Mouse (Mus musculus): ENCODE data around the gene Mnat1. TPM values are rescaled to one million over a fixed set of nuclear protein-coding genes. Genes with fewer than 3 reads are reported as not detected.

The Mnat1 gene
- total and polyA plus RNA-seq, 2 experiments from 2014 or later, result 13.2 to 16.1 TPM

GRCm38 (mm10) chr12:73308711-73309110 lies 185.2 kb downstream of the Mnat1 start:
- DNase-seq (ENCODE audit: low spot score) (no peak), ATAC-seq (ENCODE audit: low FRiP score) (no peak)
- no peaks in the 10 kb centered on the region for H3K27me3 ChIP-seq (ENCODE audit: insufficient read depth, low read length)
- H3K4me1 ChIP-seq (ENCODE audit: insufficient read depth, low read length), result no peaks in the 10 kb centered on the region
- H3K9me3 ChIP-seq (ENCODE audit: low read length), result no peaks in the 10 kb centered on the region
- no peak overlapping the region for H3K9ac ChIP-seq (replicated peaks; ENCODE audit: low read length, poor library complexity, severe bottlenecking)
- H3K4me3 ChIP-seq (ENCODE audit: low read depth, low read length), result no peak overlapping the region
- 89% methylated on average over 2 of the region's 2 CpGs for WGBS
- H3K27ac ChIP-seq (ENCODE audit: low read depth, low read length), result no peak overlapping the region
- no peak overlapping the region for H3K4me2 ChIP-seq (ENCODE audit: low read depth, low read length, poor library complexity, severe bottlenecking)
- H3K36me3 ChIP-seq (ENCODE audit: insufficient read depth, low read length), result 0 out of 2 replicates have a peak, but pooled peaks cover 5% of the 10 kb centered on the region
- no peak for TF ChIP-seq CTCF (IDR thresholded peaks at IDR 0.05)

- WGBS, result 91% methylated on average over 7 of the region's 7 CpGs
Observed at GRCm38 (mm10) chr12:73317706-73318686, 194.5 kb downstream of the Mnat1 start.

More at GRCm38 (mm10) chr12:73317706-73318686, 194.5 kb downstream of the Mnat1 start:
- H3K9ac ChIP-seq (replicated peaks; ENCODE audit: low read length, poor library complexity, severe bottlenecking), result no peak overlapping the region
- DNase-seq (ENCODE audit: low spot score) (no peak), ATAC-seq (ENCODE audit: low FRiP score) (no peak)
- H3K4me2 ChIP-seq (ENCODE audit: low read depth, low read length, poor library complexity, severe bottlenecking), result no peak overlapping the region
- no peaks in the 10 kb centered on the region for H3K4me1 ChIP-seq (ENCODE audit: insufficient read depth, low read length)
- no peak for TF ChIP-seq CTCF (IDR thresholded peaks at IDR 0.05)
- H3K4me3 ChIP-seq (ENCODE audit: low read depth, low read length), result no peak overlapping the region
- no peak overlapping the region for H3K27ac ChIP-seq (ENCODE audit: low read depth, low read length)
- no peaks in the 10 kb centered on the region for H3K27me3 ChIP-seq (ENCODE audit: insufficient read depth, low read length)
- no peaks in the 10 kb centered on the region for H3K36me3 ChIP-seq (ENCODE audit: insufficient read depth, low read length)
- H3K9me3 ChIP-seq (ENCODE audit: low read length), result no peaks in the 10 kb centered on the region

Other genes with a start within 250 kb of the Mnat1 start
- gene Six6, start 183.8 kb upstream of the Mnat1 start, total RNA-seq (2014; rRNA removed), result 0.11 TPM in 1 of 2 replicates, not detected in the other
- gene Six6, start 183.8 kb upstream of the Mnat1 start, polyA plus RNA-seq (2015; fragmentation: Nextera tagmentation; extraction: Ambion mirVana), result 1.2 and 3.8 TPM in 2 replicates
- gene 4930447C04Rik, start 182.9 kb upstream of the Mnat1 start, total RNA-seq (2014; rRNA removed), result 7.6 and 9.9 TPM in 2 replicates
- gene 4930447C04Rik, start 182.9 kb upstream of the Mnat1 start, polyA plus RNA-seq (2015; fragmentation: Nextera tagmentation; extraction: Ambion mirVana), result 7.8 and 8.9 TPM in 2 replicates
- 0.44 and 1.3 TPM in 2 replicates for gene Six1, start 69.8 kb upstream of the Mnat1 start, total RNA-seq (2014; rRNA removed)
- gene Six1, start 69.8 kb upstream of the Mnat1 start, polyA plus RNA-seq (2015; fragmentation: Nextera tagmentation; extraction: Ambion mirVana), result 0.55 and 0.68 TPM in 2 replicates
- 0.38 and 0.66 TPM in 2 replicates for gene Six4, start 10.3 kb upstream of the Mnat1 start, total RNA-seq (2014; rRNA removed)
- 0.10 and 0.16 TPM in 2 replicates for gene Six4, start 10.3 kb upstream of the Mnat1 start, polyA plus RNA-seq (2015; fragmentation: Nextera tagmentation; extraction: Ambion mirVana)
- gene Trmt5, start 163.0 kb downstream of the Mnat1 start, total RNA-seq (2014; rRNA removed), result 9.4 and 12.2 TPM in 2 replicates
- 13.4 and 15.9 TPM in 2 replicates for gene Trmt5, start 163.0 kb downstream of the Mnat1 start, polyA plus RNA-seq (2015; fragmentation: Nextera tagmentation; extraction: Ambion mirVana)
- gene Slc38a6, start 163.1 kb downstream of the Mnat1 start, total RNA-seq (2014; rRNA removed), result 24.6 and 26.2 TPM in 2 replicates
- gene Slc38a6, start 163.1 kb downstream of the Mnat1 start, polyA plus RNA-seq (2015; fragmentation: Nextera tagmentation; extraction: Ambion mirVana), result 6.9 and 10.2 TPM in 2 replicates

Measured in midbrain, postnatal 0 days (tissue).